Mouse (Mus musculus) retina, embryonic 14.5 days (tissue): ENCODE measurements at regions not wholly inside any gene's neighbourhood (a gene's known extent, or its start where the extent isn't known, plus 50 kb on each side); places are given as distances from the start of the nearest gene placed in this dataset.

ENCODE experiments used
- DNase-seq: peaks from one replicate; pipeline ENCODE4 v3.0.0-alpha.2; 2015; ENCODE audit warnings: low spot score

DNA sequence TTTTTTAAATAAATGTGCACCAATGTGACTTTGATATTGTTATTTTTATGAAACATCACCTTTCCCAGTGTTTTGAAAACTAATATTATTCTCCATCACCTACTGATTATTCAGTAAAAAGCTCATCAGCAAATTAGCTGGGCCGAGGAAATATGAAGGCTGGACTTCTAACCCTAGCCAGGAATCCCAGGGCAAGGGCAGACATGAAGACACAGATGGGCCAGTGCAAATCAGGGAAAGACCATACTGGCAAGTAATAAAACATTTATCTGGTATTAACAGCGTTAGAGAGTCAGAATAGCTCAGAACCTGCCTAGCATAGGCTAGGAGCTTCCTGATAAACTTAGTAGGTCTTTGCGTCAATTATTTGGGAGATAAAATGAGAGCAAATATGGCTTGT is 590.3 kb upstream of the Cenpq start:
- DNase-seq: no peak

DNA sequence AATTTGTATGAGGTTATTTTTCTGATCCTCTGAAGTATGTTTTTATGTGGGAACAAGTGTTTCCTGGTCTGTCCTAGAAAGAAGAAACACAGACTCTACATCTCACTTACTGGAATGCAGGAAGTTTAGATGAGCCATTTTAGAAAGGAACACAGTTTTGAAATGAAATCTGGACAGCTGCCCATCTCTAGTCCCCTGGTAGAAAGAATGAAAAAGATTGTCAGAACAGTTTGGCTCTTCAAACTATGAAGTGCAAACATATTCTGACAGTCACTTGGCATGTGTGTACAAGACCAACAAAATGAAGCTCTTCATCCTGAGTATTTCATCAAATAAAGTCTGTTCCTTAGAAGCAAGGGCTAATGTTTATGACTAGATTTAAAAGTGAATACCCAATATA is 577.2 kb upstream of the Cenpq start:
- no peak for DNase-seq

DNA sequence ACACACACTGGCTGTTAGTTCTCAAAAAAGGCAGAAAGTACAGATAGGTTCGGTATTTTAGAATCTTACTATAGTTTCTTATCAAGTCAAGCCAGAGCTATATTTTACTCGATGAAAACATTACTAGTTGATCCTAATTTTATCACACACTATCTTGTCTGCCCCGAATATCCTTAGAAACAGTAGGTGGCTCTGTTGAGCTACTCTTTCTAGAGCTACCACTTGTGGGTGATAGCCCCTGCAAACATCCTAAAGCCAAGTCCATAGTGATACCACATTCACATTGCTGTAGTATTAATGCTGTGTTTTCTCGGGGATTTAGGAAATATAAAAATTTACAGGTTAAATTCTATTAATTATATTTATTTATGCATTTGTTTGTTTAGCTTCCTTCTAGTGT is 570.2 kb upstream of the Cenpq start:
- peak; percentile 30 for DNase-seq
